Mouse (Mus musculus) ovary, postnatal 36 days (tissue): Measurements from ENCODE around the gene Gpnmb.
A peak's percentile ranks its signal among the peaks of the same experiment; 100 is the strongest.

ENCODE experiments used
- DNase-seq: peaks from one replicate; pipeline ENCODE4 v3.0.0; 2022; ENCODE audit warnings: low spot score, mixed read lengths

Gpnmb gene

DNA sequence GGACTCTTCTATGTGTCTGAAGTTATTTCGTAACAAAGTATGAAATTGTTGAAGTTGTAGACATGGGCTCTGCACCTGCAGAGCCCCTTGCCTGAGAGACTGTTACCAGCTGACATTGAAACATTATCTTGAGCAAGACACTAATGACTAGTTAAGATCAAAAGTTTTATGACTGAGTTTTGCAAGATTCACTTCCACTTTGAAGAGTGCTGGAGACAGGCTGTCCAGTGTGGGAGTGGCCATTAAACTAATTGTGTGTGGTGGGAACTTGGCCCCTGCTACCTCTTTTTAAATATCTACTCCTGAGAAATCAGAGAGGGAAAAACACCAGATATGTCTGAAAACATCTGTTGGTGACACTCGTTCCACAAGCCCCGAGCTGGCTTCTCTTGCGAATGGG lies 5.1 kb upstream of the Gpnmb start:
- DNase-seq: no peak

DNA sequence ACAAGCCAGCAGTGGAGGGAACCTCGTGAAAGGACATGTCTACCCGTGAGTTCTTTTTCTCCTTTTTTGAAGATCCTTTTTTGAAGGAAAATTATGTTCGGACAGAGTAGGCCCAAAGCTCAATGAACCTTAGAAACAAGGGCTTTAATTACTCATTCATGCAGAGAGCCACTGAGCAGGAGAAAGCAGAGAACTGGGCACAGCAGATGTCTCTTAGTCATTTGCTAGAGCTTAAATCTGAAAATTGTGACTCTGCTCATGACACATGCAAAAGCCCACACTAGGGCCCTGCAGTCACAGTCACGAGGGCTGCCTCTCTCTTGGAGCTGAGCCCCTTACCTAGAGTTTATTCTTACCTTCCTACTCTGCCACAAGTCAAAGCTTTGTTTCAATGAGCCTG lies 3.6 kb upstream of the Gpnmb start:
- DNase-seq: no peak

- no peak for DNase-seq
Measured at GRCm38 (mm10) chr6:49037268-49037662, 919 bp downstream of the Gpnmb start.

- peak; percentile 47 for DNase-seq
Measured at GRCm38 (mm10) chr6:49039470-49040180, 3.3 kb downstream of the Gpnmb start.

- DNase-seq: no peak
Measured at GRCm38 (mm10) chr6:49046502-49046901, 10.2 kb downstream of the Gpnmb start.

DNA sequence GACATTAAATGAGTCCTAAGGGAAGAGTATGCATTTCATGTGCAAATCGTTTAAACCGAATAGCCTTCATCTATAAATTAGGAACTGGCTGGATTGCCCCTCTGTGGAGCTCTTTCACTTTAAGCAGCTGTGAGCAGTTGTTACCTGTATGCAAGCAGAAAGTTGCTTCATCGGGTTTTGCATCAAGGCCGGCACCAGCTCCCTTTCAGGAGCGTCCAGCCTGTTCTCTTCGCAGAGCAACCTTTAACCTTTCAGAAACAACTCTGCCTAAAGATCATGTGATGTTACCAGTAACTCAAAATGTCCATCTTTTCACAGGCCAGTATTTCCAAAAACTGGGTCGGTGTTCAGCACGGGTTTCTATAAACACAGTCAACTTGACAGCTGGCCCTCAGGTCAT lies 10.6 kb downstream of the Gpnmb start:
- DNase-seq: no peak

GRCm38 (mm10) chr6:49047848-49048247 lies 11.5 kb downstream of the Gpnmb start:
- DNase-seq: no peak

DNA sequence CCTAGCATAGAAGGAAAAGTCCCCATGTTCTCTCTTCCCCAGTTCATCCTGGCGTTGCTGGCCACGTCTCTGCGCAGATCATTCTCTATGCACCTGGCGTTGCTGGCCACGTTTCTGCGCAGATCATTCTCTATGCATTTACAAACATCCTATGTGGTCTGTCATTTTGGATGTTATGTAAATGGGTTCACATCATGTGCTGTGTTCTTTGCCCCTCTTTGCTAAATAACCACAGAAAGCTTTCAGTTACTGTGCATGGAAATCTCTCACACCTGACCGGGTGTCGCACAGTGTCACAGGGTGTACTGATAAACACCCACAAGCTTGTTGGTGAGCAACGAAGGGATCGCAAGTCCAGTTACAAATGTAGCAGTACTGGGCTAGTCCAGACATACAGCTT lies 12.0 kb downstream of the Gpnmb start:
- no peak for DNase-seq

DNA sequence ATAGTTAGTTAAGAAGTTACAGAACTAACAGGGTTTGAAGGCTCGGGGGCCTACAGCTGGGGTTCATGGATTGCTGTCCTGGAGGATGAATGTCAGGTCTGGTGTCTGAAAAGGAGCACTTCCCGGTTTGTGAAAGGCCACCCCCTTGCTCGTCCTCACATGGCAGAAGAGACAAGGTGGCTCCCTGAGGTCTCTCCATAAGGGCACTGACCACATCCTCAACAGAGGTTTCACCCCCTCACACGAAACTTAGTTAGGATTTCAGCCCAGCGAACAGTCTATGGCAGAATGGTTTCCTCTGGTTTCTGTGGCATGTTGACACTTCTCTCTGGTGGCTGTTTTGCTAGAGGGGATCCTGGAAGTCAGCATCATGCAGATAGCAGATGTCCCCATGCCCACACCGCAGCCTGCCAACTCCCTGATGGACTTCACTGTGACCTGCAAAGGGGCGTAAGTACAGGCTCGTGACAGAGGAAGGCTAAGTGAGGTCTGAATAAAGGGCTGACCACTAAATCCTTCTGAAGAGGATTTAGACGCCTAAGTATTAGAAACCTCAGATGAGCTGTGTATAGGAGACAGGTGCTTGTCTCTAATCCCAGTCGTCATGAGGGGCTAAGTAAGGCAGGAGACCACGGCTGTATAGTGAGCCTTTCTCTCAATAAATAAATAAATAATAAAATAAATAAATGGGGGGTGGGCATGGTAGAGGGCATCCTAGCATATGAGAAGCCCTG lies 14.5 kb downstream of the Gpnmb start:
- DNase-seq: no peak

GRCm38 (mm10) chr6:49052191-49052590 lies 15.8 kb downstream of the Gpnmb start:
- no peak for DNase-seq

DNA sequence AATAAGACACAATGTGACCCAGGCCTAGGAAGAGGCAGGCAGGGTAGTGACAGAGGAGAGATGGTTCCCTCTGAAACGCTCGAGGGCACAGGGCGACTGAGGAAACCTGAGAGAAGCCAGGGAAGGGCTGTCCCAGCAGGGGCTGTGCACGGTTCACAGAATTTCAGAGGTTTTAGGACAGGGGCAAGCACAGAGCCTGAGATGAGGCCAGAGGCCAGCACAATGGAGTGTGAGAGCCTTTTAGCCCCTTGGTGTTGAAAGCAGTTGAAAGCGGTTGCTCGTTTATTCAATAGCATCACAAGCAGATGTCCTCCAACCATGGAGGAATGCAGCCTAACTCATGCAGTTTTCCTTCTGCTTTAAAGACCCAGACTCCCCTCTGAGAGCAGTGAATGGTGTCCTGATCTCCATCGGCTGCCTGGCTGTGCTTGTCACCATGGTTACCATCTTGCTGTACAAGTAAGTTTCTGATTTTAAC lies 18.9 kb downstream of the Gpnmb start:
- no peak for DNase-seq

- no peak for DNase-seq
Measured at GRCm38 (mm10) chr6:49056009-49056408, 19.7 kb downstream of the Gpnmb start.

DNA sequence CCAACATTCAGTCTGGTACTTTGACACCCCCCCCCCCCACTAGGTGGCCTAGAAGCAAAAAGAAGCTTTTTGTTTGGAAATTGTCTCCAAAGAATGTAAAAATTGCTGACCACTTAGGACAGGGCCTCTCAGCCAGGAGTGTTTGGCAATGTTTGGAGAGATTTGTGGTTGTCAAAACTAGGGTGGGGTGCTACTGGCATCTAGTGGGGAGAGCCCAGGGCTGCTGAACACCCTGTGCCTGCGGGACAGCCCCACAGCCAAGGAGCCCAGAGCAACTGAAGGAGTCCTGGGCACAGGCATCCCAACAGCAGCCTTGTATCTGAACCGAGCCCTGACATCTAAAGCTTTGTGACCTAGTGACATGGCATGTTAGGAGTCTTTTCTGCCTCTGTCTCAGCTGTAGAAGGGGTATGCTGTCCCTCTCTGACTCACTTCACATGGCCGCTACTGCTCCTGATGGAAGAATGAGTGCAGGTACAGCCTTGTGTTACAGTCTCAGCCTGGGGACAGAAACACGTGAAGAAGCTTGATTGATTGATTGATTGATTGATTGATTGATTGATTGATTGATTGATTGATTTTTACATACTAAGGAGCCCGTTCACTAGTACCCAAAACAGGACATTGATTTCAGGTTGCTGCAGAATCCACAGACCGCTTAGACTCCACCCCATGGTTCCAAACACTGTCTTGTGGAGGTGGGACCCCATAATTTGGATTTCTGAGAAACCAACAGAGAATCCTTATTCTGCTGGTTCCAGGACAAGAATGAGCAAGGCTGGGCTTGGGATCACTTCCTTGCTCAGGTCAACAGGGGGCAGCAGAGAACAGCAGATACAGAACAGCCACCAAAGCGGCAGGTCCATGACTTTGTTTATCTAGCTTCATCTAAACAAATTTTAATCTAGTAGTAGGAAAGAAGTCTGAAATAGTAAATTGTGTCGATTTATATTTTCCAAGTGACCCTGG lies 21.0 kb downstream of the Gpnmb start:
- peak; percentile 54 for DNase-seq

- no peak for DNase-seq
Measured at GRCm38 (mm10) chr6:49068361-49068760, 32.0 kb downstream of the Gpnmb start.

GRCm38 (mm10) chr6:49073304-49074116 lies 37.2 kb downstream of the Gpnmb start, which contains the start of gene Malsu1:
TSS of gene Malsu1 (plus strand) at chr6:49073795.
- peak; percentile 92 for DNase-seq

- no peak for DNase-seq
Measured at GRCm38 (mm10) chr6:49074117-49074490, 37.8 kb downstream of the Gpnmb start.

DNA sequence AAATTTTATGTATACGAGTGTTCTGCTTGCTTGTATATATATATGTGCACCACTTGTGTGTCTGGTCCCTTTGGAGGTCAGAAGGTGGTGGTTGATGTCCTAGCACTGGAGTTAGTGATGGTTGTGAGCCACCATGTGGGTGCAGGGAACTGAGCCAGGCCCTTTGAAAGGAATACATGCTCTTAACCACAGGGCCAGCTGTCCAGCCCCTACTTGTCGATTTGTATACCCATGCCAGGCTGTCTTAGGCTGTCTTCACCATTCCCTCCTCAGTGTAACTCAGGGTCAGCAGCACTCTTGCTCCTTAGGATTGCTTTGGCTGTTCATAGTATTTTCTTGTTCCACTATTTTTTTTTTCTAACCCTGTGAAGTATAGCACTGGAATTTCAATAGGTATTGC lies 41.5 kb downstream of the Gpnmb start:
- no peak for DNase-seq

- no peak for DNase-seq
Measured at GRCm38 (mm10) chr6:49079313-49079712, 43.0 kb downstream of the Gpnmb start.

DNA sequence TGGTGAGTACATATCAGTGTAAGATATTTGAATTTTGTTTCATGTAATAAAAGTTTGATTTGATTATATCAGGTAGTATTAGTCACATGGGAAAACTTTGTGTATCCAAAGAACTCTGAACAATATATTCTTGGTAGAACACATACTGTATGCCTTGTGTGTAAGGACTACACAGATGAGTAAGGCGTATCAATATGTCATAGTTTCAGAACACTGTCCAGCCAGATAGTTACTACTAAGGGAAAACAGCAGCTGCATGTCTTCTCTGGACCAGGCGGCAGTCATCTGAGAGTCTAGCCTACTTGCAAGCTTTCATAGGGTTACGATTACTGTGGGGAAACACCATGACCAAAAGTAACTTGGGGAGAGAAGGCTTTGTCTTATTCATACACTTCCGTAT lies 46.7 kb downstream of the Gpnmb start:
- DNase-seq: no peak

DNA sequence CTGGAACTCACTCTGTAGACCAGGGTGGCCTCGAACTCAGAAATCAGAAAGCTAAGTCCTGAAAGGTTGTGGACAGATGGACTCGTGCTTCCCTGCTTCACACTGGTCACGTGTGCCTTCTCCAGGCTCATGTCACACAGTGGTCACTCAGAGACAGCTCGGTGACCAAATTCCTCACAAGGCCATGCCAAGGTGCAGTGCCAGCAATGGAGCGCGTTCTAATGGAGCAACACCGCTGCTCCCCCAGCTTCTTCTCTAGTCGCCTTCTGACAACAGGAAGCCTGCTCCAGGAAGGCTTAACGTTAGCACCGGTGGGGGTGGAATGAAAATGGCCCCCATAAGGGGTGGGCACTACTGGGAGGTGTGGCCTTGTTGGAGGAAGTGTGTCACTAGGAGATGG lies 58.6 kb downstream of the Gpnmb start:
- DNase-seq: no peak

DNA sequence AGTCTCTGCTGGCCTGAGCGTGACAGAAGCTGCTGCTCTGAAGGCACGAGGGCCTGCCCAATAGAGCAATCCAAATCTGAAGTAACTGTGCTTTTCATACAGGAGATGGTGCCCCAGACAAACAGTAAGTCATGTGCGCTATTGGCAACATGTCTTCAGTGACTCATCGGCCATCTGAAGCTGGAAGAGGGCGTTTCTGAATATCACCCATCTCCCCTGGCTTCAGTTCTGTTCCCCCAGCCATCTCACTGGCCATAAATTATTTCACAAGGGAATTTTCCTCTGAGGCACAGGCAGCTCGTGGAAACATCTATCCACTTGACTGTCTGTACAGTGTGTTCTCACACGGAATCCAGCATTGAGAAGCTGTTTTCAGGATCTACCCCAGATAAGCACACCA lies 60.1 kb downstream of the Gpnmb start:
- peak; percentile 13 for DNase-seq
